Mouse (Mus musculus) MEL (cell line): Measurements from ENCODE around the gene Aff1. TPM values are rescaled to one million over a fixed set of nuclear protein-coding genes. Genes with fewer than 3 reads are reported as not detected.

Source experiments
- DNase-seq: peaks from one replicate; pipeline ENCODE4 v3.0.0; 2011; ENCODE audit warnings: low read depth, low spot score
- H3K27ac ChIP-seq: 2 replicates; pipeline ENCODE4 v1.5.1; 2012; ENCODE audit warnings: low read depth, mild to moderate bottlenecking, control low read depth, low read length, moderate library complexity; ENCODE audit not compliant: control insufficient read depth
- H3K27me3 ChIP-seq, 2 experiments: fragments of 150-350 bp in 1 of 2; sonication (generic) in 1 of 2; 2 replicates each; pipeline ENCODE4 v1.6.1; 2012; ENCODE audit warnings: low read length in 2 of 2, mild to moderate bottlenecking in 2 of 2, improper control_type of control experiment in 1 of 2, moderate library complexity in 1 of 2; ENCODE audit not compliant: insufficient read depth in 2 of 2, control insufficient read depth in 1 of 2
- H3K36me3 ChIP-seq, 2 experiments: 2 replicates each; pipeline ENCODE4 v1.6.1; 2012 to 2014; ENCODE audit warnings: low read length in 2 of 2, improper control_type of control experiment in 1 of 2, inconsistent platforms in 1 of 2, mild to moderate bottlenecking in 1 of 2; ENCODE audit not compliant: insufficient read depth in 2 of 2, control insufficient read depth in 1 of 2
- H3K4me1 ChIP-seq, 2 experiments: fragments of 150-350 bp in 1 of 2; sonication (generic) in 1 of 2; 2 replicates each; pipeline ENCODE4 v1.6.1; 2012; ENCODE audit warnings: low read length in 2 of 2, improper control_type of control experiment in 1 of 2, mild to moderate bottlenecking in 1 of 2; ENCODE audit not compliant: insufficient read depth in 2 of 2, control insufficient read depth in 1 of 2
- H3K4me3 ChIP-seq, 2 experiments: fragments of 150-350 bp in 1 of 2; sonication (generic) in 1 of 2; 2 replicates each; pipeline ENCODE4 v1.5.1; 2012; ENCODE audit warnings: low read depth in 2 of 2, low read length in 2 of 2, mild to moderate bottlenecking in 2 of 2, moderate library complexity in 2 of 2, control low read depth in 1 of 2, improper control_type of control experiment in 1 of 2; ENCODE audit not compliant: control insufficient read depth in 1 of 2, insufficient read depth in 1 of 2
- H3K79me2 ChIP-seq: 2 replicates; pipeline ENCODE4 v1.6.1; 2012; ENCODE audit warnings: mild to moderate bottlenecking, low read length, moderate library complexity; ENCODE audit not compliant: control insufficient read depth, poor library complexity, insufficient read depth
- H3K9ac ChIP-seq: 2 replicates; pipeline ENCODE4 v1.6.1; 2012; ENCODE audit warnings: low read depth, mild to moderate bottlenecking, control low read depth, low read length, moderate library complexity; ENCODE audit not compliant: control insufficient read depth, poor library complexity, severe bottlenecking
- H3K9me3 ChIP-seq: fragments of 150-350 bp; sonication (generic); replicated peaks from 2 replicates; pipeline ENCODE4 v1.6.1; 2012; ENCODE audit warnings: mild to moderate bottlenecking, low read length, improper control_type of control experiment, moderate library complexity; ENCODE audit not compliant: insufficient read depth
- BHLHE40 ChIP-seq: IDR thresholded peaks from 2 replicates; pipeline ENCODE4 v1.6.1; 2012; ENCODE audit warnings: low read depth, mild to moderate bottlenecking, inconsistent platforms, low read length, improper control_type of control experiment, borderline replicate concordance
- CHD1 ChIP-seq: IDR thresholded peaks from 2 replicates; pipeline ENCODE4 v1.6.1; 2012; ENCODE audit warnings: low read depth, mild to moderate bottlenecking, inconsistent platforms, low read length, improper control_type of control experiment
- CHD2 ChIP-seq: IDR thresholded peaks from 2 replicates; pipeline ENCODE4 v1.6.1; 2011; ENCODE audit warnings: low read length, improper control_type of control experiment
- E2F4 ChIP-seq: IDR thresholded peaks from 2 replicates; pipeline ENCODE4 v1.6.1; 2011; ENCODE audit warnings: low read depth, low read length, improper control_type of control experiment, borderline replicate concordance
- ELF1 ChIP-seq: IDR thresholded peaks from 2 replicates; pipeline ENCODE4 v1.6.1; 2014; ENCODE audit warnings: low read depth, mild to moderate bottlenecking, inconsistent platforms, low read length, improper control_type of control experiment, moderate library complexity
- GATA1 ChIP-seq: IDR thresholded peaks from 2 replicates; pipeline ENCODE4 v1.6.1; 2011; ENCODE audit warnings: low read depth, low read length, improper control_type of control experiment
- JUND ChIP-seq: IDR thresholded peaks from 2 replicates; pipeline ENCODE4 v1.6.1; 2011; ENCODE audit warnings: low read depth, mild to moderate bottlenecking, improper control_type of control experiment, low read length
- KAT2A ChIP-seq: conservative IDR thresholded peaks from 2 replicates; pipeline ENCODE4 v1.6.1; 2012; ENCODE audit warnings: low read depth, low read length, improper control_type of control experiment, inconsistent platforms
- MAFK ChIP-seq: IDR thresholded peaks from 2 replicates; pipeline ENCODE4 v1.6.1; 2011; ENCODE audit warnings: low read depth, mild to moderate bottlenecking, low read length, improper control_type of control experiment, borderline replicate concordance
- MAX ChIP-seq: IDR thresholded peaks from 2 replicates; pipeline ENCODE4 v1.6.1; 2011; ENCODE audit warnings: low read length, improper control_type of control experiment
- MAZ ChIP-seq: IDR thresholded peaks from 2 replicates; pipeline ENCODE4 v1.6.1; 2012; ENCODE audit warnings: low read depth, mild to moderate bottlenecking, inconsistent platforms, low read length, improper control_type of control experiment
- MEF2A ChIP-seq: IDR thresholded peaks from 2 replicates; pipeline ENCODE4 v1.6.1; 2014; ENCODE audit warnings: low read depth, mild to moderate bottlenecking, inconsistent platforms, low read length, improper control_type of control experiment; ENCODE audit not compliant: poor library complexity, insufficient replicate concordance, severe bottlenecking; ENCODE audit errors: extremely low read depth
- MXI1 ChIP-seq: IDR thresholded peaks from 2 replicates; pipeline ENCODE4 v1.6.1; 2011; ENCODE audit warnings: mild to moderate bottlenecking, low read depth, low read length, improper control_type of control experiment
- MYB ChIP-seq: IDR thresholded peaks from 2 replicates; pipeline ENCODE4 v1.6.1; 2011; ENCODE audit warnings: mild to moderate bottlenecking, low read depth, low read length, improper control_type of control experiment
- MYC ChIP-seq: IDR thresholded peaks from 2 replicates; pipeline ENCODE4 v1.6.1; 2011; ENCODE audit warnings: low read depth, mild to moderate bottlenecking, low read length, improper control_type of control experiment, moderate library complexity
- NELFE ChIP-seq: IDR thresholded peaks from 2 replicates; pipeline ENCODE4 v1.6.1; 2011; ENCODE audit warnings: low read depth, low read length, improper control_type of control experiment
- NRF1 ChIP-seq: IDR thresholded peaks from 2 replicates; pipeline ENCODE4 v1.6.1; 2014; ENCODE audit warnings: low read depth, mild to moderate bottlenecking, inconsistent platforms, low read length, improper control_type of control experiment, moderate library complexity; ENCODE audit not compliant: poor library complexity, insufficient read depth, severe bottlenecking
- POLR2A ChIP-seq, 2 experiments: IDR thresholded peaks; 2 replicates each; pipeline ENCODE4 v1.6.1; 2011 to 2012; ENCODE audit warnings: low read length in 2 of 2, mild to moderate bottlenecking in 2 of 2, control low read depth in 1 of 2, improper control_type of control experiment in 1 of 2, low read depth in 1 of 2, moderate library complexity in 1 of 2; ENCODE audit not compliant: control insufficient read depth in 1 of 2, insufficient read depth in 1 of 2, poor library complexity in 1 of 2
- POLR2AphosphoS2 ChIP-seq: IDR thresholded peaks from 2 replicates; pipeline ENCODE4 v1.6.1; 2011; ENCODE audit warnings: low read length, improper control_type of control experiment
- POLR2AphosphoS5 ChIP-seq: IDR thresholded peaks from 2 replicates; pipeline ENCODE4 v1.6.1; 2012; ENCODE audit warnings: low read depth, borderline replicate concordance, mild to moderate bottlenecking, inconsistent platforms, low read length, moderate library complexity, mixed read lengths
- SIN3A ChIP-seq: IDR thresholded peaks from 2 replicates; pipeline ENCODE4 v1.6.1; 2012; ENCODE audit warnings: low read length, improper control_type of control experiment, inconsistent platforms
- SMC3 ChIP-seq: IDR thresholded peaks from 2 replicates; pipeline ENCODE4 v1.6.1; 2011; ENCODE audit warnings: low read depth, low read length, improper control_type of control experiment
- TBP ChIP-seq: IDR thresholded peaks from 2 replicates; pipeline ENCODE4 v1.8.0; 2011; ENCODE audit warnings: low read depth, low read length, improper control_type of control experiment
- USF1 ChIP-seq: IDR thresholded peaks from 2 replicates; pipeline ENCODE4 v1.6.1; 2014; ENCODE audit warnings: low read depth, mild to moderate bottlenecking, inconsistent platforms, low read length, improper control_type of control experiment, moderate library complexity
- USF2 ChIP-seq, 2 experiments: IDR thresholded peaks; 2 replicates each; pipeline ENCODE4 v1.6.1; 2011 to 2012; ENCODE audit warnings: improper control_type of control experiment in 2 of 2, low read length in 2 of 2, borderline replicate concordance in 1 of 2, inconsistent platforms in 1 of 2, low read depth in 1 of 2, mild to moderate bottlenecking in 1 of 2; ENCODE audit not compliant: insufficient read depth in 1 of 2
- ZNF384 ChIP-seq: IDR thresholded peaks from 2 replicates; pipeline ENCODE4 v1.6.1; 2012; ENCODE audit warnings: low read depth, mild to moderate bottlenecking, inconsistent platforms, low read length, improper control_type of control experiment
- polyA plus RNA-seq, 2 experiments: library from polyadenylated mRNA; stranded (reverse) in 1 of 2; unstranded in 1 of 2; fragments of >175 nt in 1 of 2; fragments of >200 nt in 1 of 2; gene quantifications; 2 replicates each; pipeline versions ENCODE4 v1.2.1 to v1.2.4; 2012; ENCODE audit warnings: low replicate concordance in 2 of 2, low read depth in 1 of 2; ENCODE audit not compliant: insufficient read length in 2 of 2, insufficient read depth in 1 of 2, missing spikeins in 1 of 2
- total RNA-seq: library from RNA; depleted of rRNA; stranded (reverse); fragments of 300-350 nt; gene quantifications from 2 replicates; pipeline ENCODE4 v1.2.3, GENCODE M21; 2012

Aff1 gene
- total and polyA plus RNA-seq, 3 experiments, result 5.4 to 13.4 TPM; not detected in 1

DNA sequence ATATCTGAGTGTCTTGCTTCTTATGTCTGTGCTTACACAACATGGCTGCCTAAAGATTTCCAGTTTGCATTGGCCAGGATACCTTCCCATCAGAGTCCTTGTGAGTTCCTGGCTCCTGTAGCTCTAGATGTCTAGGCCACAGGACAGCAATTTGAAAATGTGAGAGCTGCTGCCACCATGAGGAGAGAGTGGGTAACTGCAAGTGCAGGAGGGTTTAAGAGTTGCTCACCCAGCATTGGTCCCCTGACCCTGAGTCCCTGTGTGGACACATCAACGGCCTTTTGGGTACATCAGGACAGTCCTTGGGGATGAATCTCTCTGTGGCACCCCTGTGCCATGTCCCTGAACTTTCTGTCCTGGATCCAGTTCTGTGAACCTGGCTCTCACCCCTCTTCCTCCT, 125.6 kb downstream of the Aff1 start (continued):
- TF ChIP-seq SIN3A (no peak), TBP (no peak), MXI1 (no peak), NELFE (no peak), CHD1 (no peak), JUND (no peak), ZNF384 (peak; percentile 60), USF1 (no peak), CHD2 (no peak), NRF1 (no peak), POLR2AphosphoS5 (no peak), MAFK (no peak), ELF1 (no peak)

DNA sequence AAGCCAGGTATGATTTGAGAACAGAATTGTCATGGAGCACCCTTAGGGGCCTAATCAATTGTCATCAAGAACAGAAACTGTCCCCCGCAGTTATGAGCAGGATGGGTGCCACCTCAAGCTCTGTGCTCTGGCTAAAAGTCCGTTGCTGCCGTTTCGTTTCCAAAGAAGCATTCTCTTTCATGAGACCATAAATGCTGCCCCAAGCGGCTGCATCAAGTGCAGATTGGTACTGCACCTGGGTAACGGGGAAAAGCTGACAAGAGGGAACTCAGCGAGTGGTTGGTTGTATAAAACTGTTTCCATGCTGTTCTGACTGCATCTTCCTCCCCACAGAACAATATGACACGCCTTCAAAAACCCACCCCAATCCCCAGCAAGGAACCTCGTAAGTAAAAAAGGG, 126.4 kb downstream of the Aff1 start:
- DNase-seq, result no peak
- Histone ChIP-seq H3K27me3 (no peaks in the 10 kb centered on the region), H3K9me3 (no peaks in the 10 kb centered on the region), H3K27ac (no peak overlapping the region), H3K4me1 (peaks cover 4 to 14% of the 10 kb centered on the region in 2 experiments), H3K4me3 (no peak overlapping the region), H3K36me3 (peaks cover 11 to 19% of the 10 kb centered on the region in 2 experiments), H3K9ac (no peak overlapping the region), H3K79me2 (no peaks in the 10 kb centered on the region; the same call in 1 of the 2 replicates)
- TF ChIP-seq BHLHE40 (no peak), POLR2AphosphoS2 (no peak), KAT2A (no peak), MEF2A (no peak), MYB (no peak), MAZ (no peak), SMC3 (no peak), CHD2 (no peak), MYC (no peak), E2F4 (no peak), GATA1 (no peak), POLR2A (IDR thresholded peaks at IDR 0.05; ENCODE audit: control insufficient read depth in 1 of 2, insufficient read depth in 1 of 2, low read depth in 1 of 2, low read length in 2 of 2, poor library complexity in 1 of 2) (no peak), MAX (no peak), POLR2AphosphoS5 (no peak), USF2 (IDR thresholded peaks at IDR 0.05; ENCODE audit: borderline replicate concordance in 1 of 2, insufficient read depth in 1 of 2, low read depth in 1 of 2, low read length in 2 of 2) (no peak), MXI1 (no peak)
